Mouse (Mus musculus): ENCODE results near the gene Capn5. TPM values are rescaled to one million over a fixed set of nuclear protein-coding genes. Genes with fewer than 3 reads are reported as not detected.
A peak's percentile ranks its signal among the peaks of the same experiment; 100 is the strongest.

Gene Capn5
- 15.5 and 15.9 TPM in 2 replicates for polyA plus RNA-seq (2015; fragmentation: Nextera tagmentation; extraction: Ambion mirVana)

GRCm38 (mm10) chr7:98177929-98178559 is at the start of gene Capn5:
Gene Capn5 (minus strand): TSS chr7:98178274.
- Histone ChIP-seq H3K4me1 (peaks cover 20% of the 10 kb centered on the region), H3K36me3 (no peaks in the 10 kb centered on the region), H3K9ac (replicated peaks) (peak within 1 kb of the TSS; percentile 62), H3K4me3 (peak within 1 kb of the TSS; percentile 80), H3K4me2 (replicated peaks) (peak within 1 kb of the TSS; percentile 83), H3K9me3 (no peaks in the 10 kb centered on the region), H3K27me3 (peaks cover 7% of the 10 kb centered on the region; the same call in 1 of the 2 replicates), H3K27ac (replicated peaks) (0 out of 2 replicates have a peak within 1 kb of the TSS, but pooled peaks have one; percentile 8)
- WGBS = under 1% methylated on average over 41 of the region's 44 CpGs
- peak; percentile 90 for ATAC-seq (replicated peaks)

- Histone ChIP-seq H3K36me3 (no peaks in the 10 kb centered on the region), H3K4me3 (no peak overlapping the region), H3K9me3 (no peaks in the 10 kb centered on the region), H3K4me2 (replicated peaks) (no peak overlapping the region), H3K27me3 (no peaks in the 10 kb centered on the region), H3K27ac (replicated peaks) (no peak overlapping the region), H3K4me1 (no peaks in the 10 kb centered on the region), H3K9ac (replicated peaks) (no peak overlapping the region)
- WGBS = 91% methylated on average over 4 of the region's 4 CpGs
- no peak for ATAC-seq (replicated peaks)
Measured at GRCm38 (mm10) chr7:98223796-98224195, 45.7 kb upstream of the Capn5 start.

DNA sequence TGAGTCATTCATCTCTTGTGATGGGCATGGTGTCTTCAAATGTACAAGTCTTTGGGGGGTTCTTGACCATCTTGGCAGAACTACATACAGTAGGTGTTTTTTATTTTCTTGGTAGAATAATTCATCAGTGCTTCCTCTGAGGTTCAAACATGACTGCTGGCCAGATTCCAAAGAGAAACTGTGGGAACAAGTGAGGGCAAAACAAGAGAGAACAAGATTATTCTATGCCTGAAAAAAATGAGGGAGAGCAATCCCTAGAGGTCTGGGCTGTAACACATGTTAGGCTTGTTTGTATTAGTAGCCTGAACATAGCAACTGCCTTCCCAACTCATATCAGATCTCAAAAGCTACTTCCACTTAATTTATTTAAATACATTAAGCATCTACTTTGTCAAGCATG is 38.6 kb upstream of the Capn5 start:
- Histone ChIP-seq H3K27ac (replicated peaks) (peak overlapping the region; percentile 43; the same call in 1 of the 2 replicates), H3K27me3 (no peaks in the 10 kb centered on the region), H3K9ac (replicated peaks) (no peak overlapping the region), H3K4me2 (replicated peaks) (no peak overlapping the region), H3K9me3 (no peaks in the 10 kb centered on the region), H3K4me3 (no peak overlapping the region), H3K36me3 (no peaks in the 10 kb centered on the region), H3K4me1 (0 out of 2 replicates have a peak, but pooled peaks cover 6% of the 10 kb centered on the region)
- no peak for ATAC-seq (replicated peaks)

DNA sequence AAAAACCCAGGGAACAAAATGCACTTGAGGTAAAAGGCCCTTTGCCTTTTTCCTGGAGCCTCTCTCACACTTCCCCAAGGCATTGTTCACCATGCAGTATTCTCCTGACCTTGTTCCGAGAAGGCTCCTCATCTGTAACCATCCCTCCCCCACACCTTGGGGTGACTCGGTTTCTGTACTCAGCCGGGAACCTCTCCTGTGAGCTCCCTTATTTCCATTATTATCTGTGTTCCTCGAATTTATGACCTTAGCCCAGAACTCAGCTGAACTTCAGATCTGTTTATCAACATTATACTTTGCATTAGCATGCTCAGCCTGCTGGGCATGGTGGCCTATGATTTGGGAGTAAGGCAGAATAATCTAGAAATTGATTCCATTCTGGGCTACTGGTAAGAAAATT is 24.9 kb upstream of the Capn5 start:
- no peak overlapping the region for H3K9ac ChIP-seq (replicated peaks)
- no peaks in the 10 kb centered on the region for H3K9me3 ChIP-seq
- no peak overlapping the region for H3K4me2 ChIP-seq (replicated peaks)
- H3K36me3 ChIP-seq = no peaks in the 10 kb centered on the region
- H3K4me3 ChIP-seq = no peak overlapping the region
- H3K27me3 ChIP-seq = no peaks in the 10 kb centered on the region
- H3K27ac ChIP-seq (replicated peaks) = no peak overlapping the region
- ATAC-seq (replicated peaks) = no peak
- WGBS = 82% methylated on average over 4 of the region's 4 CpGs
- H3K4me1 ChIP-seq = no peaks in the 10 kb centered on the region

DNA sequence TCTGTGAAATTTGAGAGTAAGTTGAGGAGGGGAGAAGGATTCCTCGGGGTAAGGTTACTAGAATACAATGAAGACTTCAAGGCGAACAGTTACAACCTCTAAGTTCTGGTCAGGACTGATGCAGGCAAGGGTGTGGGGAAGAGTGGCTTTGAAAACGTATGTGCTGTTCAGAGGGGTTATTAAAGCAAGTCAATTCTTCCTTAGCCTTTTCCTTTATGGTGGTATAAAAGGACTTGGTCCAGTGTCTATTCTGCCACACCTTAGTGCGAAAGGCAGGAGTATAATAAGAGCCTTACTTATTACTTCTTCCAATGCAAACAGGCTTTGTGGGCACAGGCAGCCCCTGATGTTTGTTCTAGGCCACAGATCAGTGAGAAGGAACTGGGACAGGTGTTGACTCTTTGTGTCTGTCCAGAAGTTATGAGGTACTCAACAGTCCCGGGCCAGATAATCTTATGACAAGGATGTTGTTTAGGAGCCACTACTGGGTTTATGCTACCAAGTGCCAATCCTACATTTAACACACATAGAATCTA is 23.5 kb upstream of the Capn5 start:
- no peak for ATAC-seq (replicated peaks)
- no peaks in the 10 kb centered on the region for H3K36me3 ChIP-seq
- no peaks in the 10 kb centered on the region for H3K4me1 ChIP-seq
- no peak overlapping the region for H3K9ac ChIP-seq (replicated peaks)
- no peak overlapping the region for H3K27ac ChIP-seq (replicated peaks)
- 84% methylated on average over 5 of the region's 5 CpGs for WGBS
- H3K9me3 ChIP-seq = no peaks in the 10 kb centered on the region
- no peak overlapping the region for H3K4me2 ChIP-seq (replicated peaks)
- H3K27me3 ChIP-seq = peaks cover 2% of the 10 kb centered on the region; the same call in 1 of the 2 replicates
- H3K4me3 ChIP-seq = no peak overlapping the region

GRCm38 (mm10) chr7:98200396-98200795 is 22.3 kb upstream of the Capn5 start:
- H3K27ac ChIP-seq (replicated peaks) = no peak overlapping the region
- H3K27me3 ChIP-seq = peaks cover 13% of the 10 kb centered on the region
- no peak for ATAC-seq (replicated peaks)
- H3K9me3 ChIP-seq = no peaks in the 10 kb centered on the region
- H3K9ac ChIP-seq (replicated peaks) = no peak overlapping the region
- 98% methylated on average over 3 of the region's 3 CpGs for WGBS
- no peak overlapping the region for H3K4me2 ChIP-seq (replicated peaks)
- no peaks in the 10 kb centered on the region for H3K4me1 ChIP-seq
- no peak overlapping the region for H3K4me3 ChIP-seq
- H3K36me3 ChIP-seq = no peaks in the 10 kb centered on the region

DNA sequence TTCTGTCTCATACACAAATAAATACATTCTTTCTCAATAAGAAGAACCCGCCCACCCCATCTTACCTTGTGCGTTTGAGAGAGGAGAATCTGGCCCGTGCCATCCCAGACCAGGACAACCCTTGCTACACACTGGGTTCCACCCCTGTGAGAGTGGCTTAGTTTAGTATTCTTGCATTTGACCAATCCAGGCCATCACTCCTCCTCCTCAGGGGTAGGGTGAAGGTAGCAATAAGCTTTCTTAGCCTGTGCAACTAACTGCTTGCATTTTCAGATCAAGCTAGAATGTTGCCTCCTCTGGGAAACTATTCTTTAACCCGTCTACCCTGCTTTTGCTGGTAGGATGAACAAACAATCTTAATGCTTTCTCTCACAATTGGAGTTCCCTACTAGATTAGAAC is 21.3 kb upstream of the Capn5 start, which contains the start of gene B3gnt6:
TSS of gene B3gnt6 (minus strand) at position 101 of the 400 bp plus-strand sequence.
- Histone ChIP-seq H3K9ac (replicated peaks) (no peak within 1 kb of the TSS), H3K9me3 (no peaks in the 10 kb centered on the region), H3K36me3 (no peaks in the 10 kb centered on the region), H3K4me3 (no peak within 1 kb of the TSS), H3K27me3 (peaks cover 23% of the 10 kb centered on the region), H3K27ac (replicated peaks) (no peak within 1 kb of the TSS), H3K4me1 (peaks cover 2% of the 10 kb centered on the region), H3K4me2 (replicated peaks) (no peak within 1 kb of the TSS)
- WGBS = 88% methylated on average over 4 of the region's 4 CpGs
- ATAC-seq (replicated peaks) = no peak

- no peak overlapping the region for H3K9ac ChIP-seq (replicated peaks)
- peaks cover 16% of the 10 kb centered on the region for H3K4me1 ChIP-seq
- H3K27ac ChIP-seq (replicated peaks) = no peak overlapping the region
- ATAC-seq (replicated peaks) = no peak
- H3K9me3 ChIP-seq = no peaks in the 10 kb centered on the region
- 56% methylated on average over 10 of the region's 10 CpGs for WGBS
- H3K4me3 ChIP-seq = no peak overlapping the region
- H3K27me3 ChIP-seq = peaks cover 53% of the 10 kb centered on the region
- H3K36me3 ChIP-seq = no peaks in the 10 kb centered on the region
- no peak overlapping the region for H3K4me2 ChIP-seq (replicated peaks)
Measured at GRCm38 (mm10) chr7:98195151-98195801, 17.2 kb upstream of the Capn5 start.

- H3K9ac ChIP-seq (replicated peaks) = peak overlapping the region; percentile 52
- H3K9me3 ChIP-seq = no peaks in the 10 kb centered on the region
- H3K4me2 ChIP-seq (replicated peaks) = peak overlapping the region; percentile 97
- no peaks in the 10 kb centered on the region for H3K36me3 ChIP-seq
- no peak overlapping the region for H3K27ac ChIP-seq (replicated peaks)
- peak; percentile 67 for ATAC-seq (replicated peaks)
- H3K27me3 ChIP-seq = peaks cover 60% of the 10 kb centered on the region
- peak overlapping the region; percentile 51 for H3K4me3 ChIP-seq
- peaks cover 16% of the 10 kb centered on the region for H3K4me1 ChIP-seq
- WGBS = under 1% methylated on average over 61 of the region's 61 CpGs
Measured at GRCm38 (mm10) chr7:98194026-98194792, 16.1 kb upstream of the Capn5 start.

- H3K27me3 ChIP-seq = peaks cover 61% of the 10 kb centered on the region
- WGBS = under 1% methylated on average over 36 of the region's 36 CpGs
Measured at GRCm38 (mm10) chr7:98193515-98194025, 15.5 kb upstream of the Capn5 start.

GRCm38 (mm10) chr7:98191571-98192250 is 13.6 kb upstream of the Capn5 start:
- no peaks in the 10 kb centered on the region for H3K36me3 ChIP-seq
- no peak overlapping the region for H3K4me3 ChIP-seq
- no peak overlapping the region for H3K9ac ChIP-seq (replicated peaks)
- ATAC-seq (replicated peaks) = no peak
- peaks cover 22% of the 10 kb centered on the region for H3K4me1 ChIP-seq
- H3K4me2 ChIP-seq (replicated peaks) = no peak overlapping the region
- H3K27ac ChIP-seq (replicated peaks) = no peak overlapping the region
- no peaks in the 10 kb centered on the region for H3K9me3 ChIP-seq
- WGBS = 70% methylated on average over 17 of the region's 17 CpGs
- peaks cover 63% of the 10 kb centered on the region for H3K27me3 ChIP-seq

More at GRCm38 (mm10) chr7:98193515-98194025, 15.5 kb upstream of the Capn5 start:
- peak overlapping the region; percentile 52 for H3K9ac ChIP-seq (replicated peaks)
- peak overlapping the region; percentile 97 for H3K4me2 ChIP-seq (replicated peaks)
- peak overlapping the region; percentile 51 for H3K4me3 ChIP-seq
- peaks cover 16% of the 10 kb centered on the region for H3K4me1 ChIP-seq
- H3K36me3 ChIP-seq = no peaks in the 10 kb centered on the region
- H3K27ac ChIP-seq (replicated peaks) = no peak overlapping the region
- no peaks in the 10 kb centered on the region for H3K9me3 ChIP-seq
- peak; percentile 81 for ATAC-seq (replicated peaks)
